Mouse (Mus musculus): Measurements from ENCODE around the gene Ndufa3.
"Not testable (repeated sequence)": the region's sequence is repeated elsewhere in the genome, so short reads cannot be mapped to it uniquely, and the experiment has no call there.

Ndufa3 gene

DNA sequence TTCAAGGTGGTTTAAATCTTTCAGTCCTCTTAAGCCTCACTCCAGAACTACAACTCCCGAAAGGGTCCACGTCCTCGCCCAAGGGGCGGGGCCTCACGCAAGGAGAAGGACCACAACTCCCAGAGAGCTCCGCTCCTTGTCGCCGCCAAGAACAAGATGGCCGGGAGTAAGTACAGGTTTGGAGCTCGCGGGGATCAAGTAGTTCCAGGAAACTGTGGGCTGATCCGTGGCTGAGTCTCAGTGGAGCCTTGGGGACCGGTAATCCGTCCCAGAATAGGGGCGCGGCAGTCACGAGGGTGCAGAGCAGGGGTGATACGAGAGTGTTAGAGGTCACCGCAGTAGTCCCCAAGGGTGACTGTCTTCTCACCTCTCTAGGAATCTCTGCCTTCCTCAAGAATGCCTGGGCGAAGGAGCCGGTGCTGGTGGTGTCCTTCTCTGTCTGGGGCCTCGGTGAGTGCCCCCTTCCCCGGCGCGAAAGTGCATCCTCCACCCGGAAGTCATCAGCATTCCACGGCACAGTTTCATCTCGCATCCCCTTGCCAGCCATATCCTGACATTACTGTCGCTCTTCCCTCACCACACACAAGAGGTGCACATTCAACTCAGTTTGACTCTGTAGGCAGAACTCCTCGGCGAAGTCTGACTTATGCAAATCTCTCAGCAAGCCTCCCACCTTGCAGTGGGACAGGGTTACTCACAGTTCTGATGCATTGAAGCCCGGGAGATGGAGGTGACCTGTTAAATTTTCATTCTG is at the start of gene Ndufa3:
TSS of gene Ndufa3 (plus strand) at position 132 of the 754 bp plus-strand sequence.
- DNase-seq (ENCODE audit: low read depth, low spot score): peak; percentile 87

DNA sequence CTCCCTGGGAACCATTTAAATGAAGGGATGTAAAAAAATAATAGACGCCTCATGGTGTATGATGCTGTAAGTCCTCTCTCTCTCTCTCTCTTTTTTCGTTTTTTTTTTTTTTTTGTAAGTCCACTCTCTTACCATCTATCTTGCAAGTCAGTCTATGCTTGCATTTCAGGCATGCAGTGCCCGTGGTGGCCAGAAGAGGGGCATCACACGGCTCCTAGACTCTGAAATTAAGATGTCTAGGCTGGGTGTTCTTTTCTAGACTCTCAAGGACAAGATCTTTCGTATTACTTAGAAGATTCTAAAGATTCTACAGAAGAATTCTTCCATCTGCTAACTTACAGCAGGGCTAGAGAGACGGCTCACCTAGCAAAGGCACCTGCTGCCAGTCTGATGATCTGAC is 47.4 kb upstream of the Ndufa3 start:
- DNase-seq (ENCODE audit: low read depth, low spot score): no peak

DNA sequence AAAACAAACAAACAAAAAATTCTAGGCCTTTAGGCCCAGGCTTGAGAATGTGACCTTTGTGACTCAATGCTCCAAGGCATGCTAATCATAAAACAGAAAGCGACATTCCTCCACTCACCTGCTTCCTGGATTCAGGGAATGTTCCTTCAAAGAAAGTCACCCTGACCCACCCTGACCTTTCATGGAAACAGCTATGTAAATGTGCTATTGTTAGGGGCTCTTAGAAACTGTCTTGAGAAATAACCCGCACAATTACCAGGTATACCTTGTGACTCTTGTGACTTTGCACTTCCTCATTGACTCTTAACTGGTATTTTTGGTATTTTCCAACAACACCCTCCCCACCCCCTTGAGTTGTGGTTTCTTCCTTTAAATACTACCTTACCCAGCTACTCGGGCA is 46.6 kb upstream of the Ndufa3 start:
- not testable (repeated sequence) for DNase-seq (ENCODE audit: low read depth, low spot score)

DNA sequence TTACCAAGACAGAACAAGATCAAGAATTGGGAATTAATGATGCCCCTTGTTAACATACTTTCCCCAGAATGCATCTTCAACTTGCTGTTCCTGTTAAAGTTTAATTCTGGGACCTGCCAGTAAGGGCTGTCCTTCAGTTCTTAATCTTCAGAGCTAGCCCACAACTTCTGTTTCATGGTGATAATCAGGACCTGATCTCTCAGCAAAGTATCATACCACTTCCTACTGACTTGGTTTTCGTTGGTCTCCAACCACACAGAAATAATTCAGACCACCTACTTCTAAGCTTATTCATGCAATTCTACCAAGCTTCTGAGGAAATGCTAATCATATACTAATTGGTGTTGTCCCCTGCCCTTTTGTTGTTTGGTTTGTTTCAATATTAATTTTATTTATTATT is 45.3 kb upstream of the Ndufa3 start:
- no peak for DNase-seq (ENCODE audit: low read depth, low spot score)

DNA sequence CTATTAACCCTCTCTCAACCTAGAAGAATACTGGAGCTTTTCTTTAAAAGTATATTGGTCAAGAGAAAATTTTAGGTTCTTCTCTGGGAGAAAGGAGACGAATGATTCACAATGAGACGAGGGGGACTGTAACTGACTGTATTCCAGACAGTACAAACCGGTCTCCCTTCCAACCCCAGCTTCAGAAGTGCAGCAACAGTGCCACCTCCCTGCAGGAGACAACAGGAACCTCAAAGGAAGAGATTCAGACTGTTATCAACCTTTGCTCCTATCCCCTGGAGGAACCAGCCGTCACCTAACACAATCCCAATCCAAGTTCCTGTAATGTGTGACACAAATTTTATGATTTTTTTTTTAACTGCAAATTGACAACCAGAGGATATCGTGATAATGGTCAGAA is 43.0 kb upstream of the Ndufa3 start:
- DNase-seq (ENCODE audit: low read depth, low spot score): no peak

DNA sequence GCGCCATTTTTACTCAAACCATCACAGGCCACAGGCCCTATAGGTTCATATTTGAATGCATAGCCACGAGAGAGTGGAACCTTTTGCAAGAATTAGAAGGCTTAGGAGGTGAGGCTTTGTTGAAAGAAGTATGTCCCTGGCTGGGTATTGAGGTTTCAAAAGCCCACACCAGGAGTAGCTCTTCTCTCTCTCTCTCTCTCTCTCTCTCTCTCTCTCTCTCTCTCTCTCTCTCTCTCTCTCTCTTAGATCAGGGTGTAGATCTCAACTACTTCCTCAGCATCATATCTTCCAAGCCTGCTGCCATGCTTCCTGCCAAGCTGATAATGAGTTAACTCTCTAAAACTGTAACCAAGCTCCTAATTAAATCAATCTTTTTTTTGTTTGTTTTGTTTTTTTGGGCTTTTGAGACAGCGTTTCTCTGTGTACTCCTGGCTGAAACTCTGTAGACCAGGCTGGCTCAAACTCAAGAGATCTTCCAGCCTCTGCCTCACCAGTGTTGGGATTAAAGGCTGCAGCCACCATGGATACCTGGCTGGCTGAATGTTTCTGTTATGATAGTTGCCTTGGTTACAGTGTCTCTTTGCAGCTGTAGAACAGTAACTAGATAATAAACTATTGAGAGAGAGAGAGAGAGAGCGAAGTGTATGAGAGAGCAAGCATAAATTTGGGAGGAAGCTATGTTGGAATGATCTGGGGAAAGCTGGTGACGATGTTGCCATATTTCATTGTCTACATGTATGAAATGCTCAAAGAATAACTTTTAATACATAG is 40.6 kb upstream of the Ndufa3 start:
- no peak for DNase-seq (ENCODE audit: low read depth, low spot score)

DNA sequence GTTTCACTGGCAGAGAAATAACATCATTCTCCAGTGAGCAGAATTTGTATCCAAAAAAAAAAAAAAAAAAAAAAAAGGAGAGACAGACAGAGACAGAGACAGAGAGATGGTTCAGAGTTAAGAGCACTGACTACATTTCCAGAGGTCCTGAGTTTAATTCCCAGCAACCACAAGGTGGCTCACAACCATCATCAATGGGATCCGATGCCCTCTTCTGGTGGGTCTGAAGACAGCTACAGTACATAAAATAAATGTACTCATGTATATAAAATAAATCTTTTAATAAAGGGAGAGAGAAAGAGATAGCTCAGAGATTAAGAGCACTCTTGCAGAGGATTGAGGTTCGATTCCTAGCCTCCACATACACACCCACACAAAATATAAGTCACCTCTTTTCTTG is 39.0 kb upstream of the Ndufa3 start:
- no peak for DNase-seq (ENCODE audit: low read depth, low spot score)

DNA sequence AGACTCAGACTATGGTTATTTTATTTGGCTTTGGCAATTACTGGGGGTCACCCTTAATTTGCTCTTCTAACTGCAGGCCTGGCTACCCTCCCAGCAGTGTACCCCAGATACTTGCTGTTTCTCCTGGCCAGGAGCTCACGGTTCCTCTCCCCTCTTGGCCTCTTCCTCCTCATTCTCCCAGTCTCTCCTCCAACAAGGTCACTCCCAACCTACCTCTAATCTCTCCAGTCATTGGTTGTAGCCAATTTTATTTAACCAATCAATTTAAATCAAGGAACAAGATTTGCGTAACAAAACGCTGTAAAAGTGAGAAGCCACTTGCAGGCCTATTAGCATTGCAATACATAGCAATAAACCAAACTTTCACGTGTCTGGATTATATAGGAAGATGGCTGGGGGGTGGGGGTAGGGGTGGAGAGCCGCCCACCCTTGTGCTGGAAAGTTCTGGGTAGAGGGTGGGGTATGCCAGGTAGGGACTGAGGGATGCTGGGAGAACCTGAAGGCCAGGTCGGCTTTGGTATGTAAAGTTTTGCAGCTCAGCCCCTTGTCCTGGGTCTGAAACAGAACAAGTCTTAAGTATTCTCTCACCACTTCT is 38.1 kb upstream of the Ndufa3 start:
- DNase-seq (ENCODE audit: low read depth, low spot score): no peak

DNA sequence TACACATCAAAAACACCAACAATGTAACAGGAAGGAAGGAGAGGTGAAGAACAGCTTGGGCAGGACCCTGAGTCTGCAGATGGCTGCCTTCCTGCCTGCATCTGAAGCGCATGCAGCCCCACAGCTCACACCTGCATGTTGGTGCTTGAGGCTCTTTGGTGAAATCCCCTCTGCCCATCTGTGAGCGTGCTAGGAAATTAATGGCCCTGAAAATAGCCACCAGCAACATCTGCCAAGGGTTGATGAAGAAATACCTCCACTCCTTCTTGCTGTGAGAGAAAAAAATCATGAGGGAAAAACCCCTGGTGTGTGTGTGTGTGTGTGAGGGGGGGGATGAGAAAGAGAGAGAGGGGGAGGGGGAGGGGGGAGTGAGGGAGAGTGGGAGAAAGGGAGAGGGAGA is 37.1 kb upstream of the Ndufa3 start:
- DNase-seq (ENCODE audit: low read depth, low spot score): no peak

DNA sequence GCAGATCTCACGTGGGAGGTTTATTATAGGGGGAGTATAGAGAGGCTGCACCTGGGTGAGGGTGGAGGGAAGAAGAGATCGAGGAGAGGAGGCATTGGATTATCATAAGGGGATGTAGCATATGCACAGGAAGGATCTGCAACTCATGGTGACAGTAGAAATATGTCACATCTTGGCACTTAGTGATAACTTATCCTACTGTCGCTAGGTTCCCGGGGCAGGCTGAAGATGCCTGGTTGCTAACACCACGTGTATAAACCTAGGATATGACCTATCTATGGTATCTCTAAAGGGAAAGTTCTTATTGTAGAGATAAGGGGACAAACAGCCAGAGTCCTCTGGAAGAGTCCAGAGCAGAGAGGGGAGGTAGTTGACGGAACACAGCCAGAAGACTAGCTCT is 31.4 kb upstream of the Ndufa3 start:
- no peak for DNase-seq (ENCODE audit: low read depth, low spot score)

DNA sequence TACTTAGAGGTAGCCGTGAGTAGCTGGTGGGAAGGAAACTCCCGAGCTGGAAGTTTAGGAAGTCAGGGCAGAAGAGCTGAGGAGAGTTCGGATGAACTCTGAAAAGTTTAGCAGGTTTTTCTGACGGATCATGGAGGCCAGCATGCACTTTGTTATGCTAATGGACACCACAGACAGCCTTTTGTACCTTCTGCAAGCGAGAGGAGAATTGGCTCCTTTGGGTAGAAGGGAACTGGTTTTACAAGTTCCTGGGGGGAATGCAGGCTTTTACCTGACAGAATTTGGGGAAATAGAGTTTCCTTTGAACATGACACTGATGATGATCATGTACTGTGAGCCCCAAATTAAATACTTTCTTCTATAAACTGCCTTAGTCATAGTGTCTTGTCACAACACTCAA is 30.9 kb upstream of the Ndufa3 start:
- no peak for DNase-seq (ENCODE audit: low read depth, low spot score)

DNA sequence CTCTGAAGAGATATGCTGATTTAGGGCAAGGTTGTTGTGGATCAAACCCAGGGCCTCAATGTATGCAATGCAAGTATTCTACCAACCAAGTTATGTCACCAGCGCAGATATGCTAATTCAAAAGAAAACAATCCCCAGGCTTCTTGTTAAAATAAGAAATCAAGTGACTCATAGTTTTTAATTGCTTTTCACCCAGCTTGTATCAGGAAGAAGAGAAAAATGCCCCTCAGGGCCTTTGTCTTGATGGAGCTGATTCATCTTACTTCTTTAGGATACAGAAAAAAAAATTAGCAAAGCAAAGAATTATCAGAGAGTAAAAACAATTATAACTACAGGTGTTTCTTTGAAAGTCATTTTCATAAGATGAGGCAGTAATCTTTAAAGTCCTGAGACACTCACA is 29.9 kb upstream of the Ndufa3 start:
- no peak for DNase-seq (ENCODE audit: low read depth, low spot score)

DNA sequence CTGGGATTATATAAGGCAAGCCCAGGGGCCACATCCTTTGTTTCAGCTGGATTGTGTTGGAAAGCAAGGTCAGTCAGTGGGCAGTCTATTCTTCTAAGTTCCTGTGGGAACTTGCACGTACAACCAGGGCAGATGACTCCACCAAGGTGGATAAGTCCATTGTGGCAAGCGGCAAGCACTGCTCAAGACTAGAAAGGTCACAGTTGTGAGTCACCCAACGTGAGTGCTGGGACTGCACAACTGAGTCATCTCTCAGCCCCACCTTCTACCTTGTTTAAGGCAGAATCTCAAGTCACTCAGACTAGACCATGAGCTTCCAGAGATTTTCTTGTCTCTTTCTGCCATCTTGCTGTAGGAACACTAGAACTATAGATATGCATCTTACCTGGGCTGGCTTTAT is 26.6 kb upstream of the Ndufa3 start:
- DNase-seq (ENCODE audit: low read depth, low spot score): no peak

DNA sequence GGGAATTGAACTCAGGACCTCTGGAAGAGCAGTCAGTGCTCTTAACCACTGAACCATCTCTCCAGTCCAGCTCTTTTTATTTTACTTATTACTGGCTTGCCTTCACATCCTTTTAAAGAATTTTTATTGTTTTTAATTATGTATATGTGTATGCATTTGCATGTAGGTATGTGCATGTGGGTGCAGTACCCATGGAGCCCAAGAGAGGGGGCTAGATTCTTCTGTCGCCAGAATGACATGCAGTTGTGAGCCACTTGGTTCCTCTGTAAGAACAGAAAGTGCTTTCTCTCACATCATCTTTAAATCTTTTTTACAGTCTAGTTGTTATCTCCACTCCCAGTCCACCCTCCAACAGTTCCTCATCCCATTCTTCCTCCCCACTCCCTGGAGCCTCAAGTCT is 25.6 kb upstream of the Ndufa3 start:
- no peak for DNase-seq (ENCODE audit: low read depth, low spot score)

DNA sequence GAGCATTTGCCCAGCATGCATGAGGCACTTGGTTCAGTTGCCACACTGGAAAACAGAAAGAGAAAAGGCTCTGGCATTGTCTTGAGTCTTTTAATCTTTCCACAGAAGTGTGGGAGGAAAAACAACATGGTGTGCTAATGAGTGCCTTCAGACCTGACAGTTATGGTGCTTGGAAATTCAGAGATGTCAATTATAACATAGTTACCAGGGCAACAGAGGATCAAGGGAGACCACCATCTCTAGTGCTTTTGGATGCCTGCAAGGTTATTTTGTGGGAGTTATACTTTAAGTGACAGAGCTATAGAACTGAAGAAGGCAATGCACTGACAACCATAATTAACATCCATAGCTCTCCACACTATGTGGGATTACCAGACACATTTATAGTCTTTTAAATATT is 23.3 kb upstream of the Ndufa3 start:
- no peak for DNase-seq (ENCODE audit: low read depth, low spot score)

DNA sequence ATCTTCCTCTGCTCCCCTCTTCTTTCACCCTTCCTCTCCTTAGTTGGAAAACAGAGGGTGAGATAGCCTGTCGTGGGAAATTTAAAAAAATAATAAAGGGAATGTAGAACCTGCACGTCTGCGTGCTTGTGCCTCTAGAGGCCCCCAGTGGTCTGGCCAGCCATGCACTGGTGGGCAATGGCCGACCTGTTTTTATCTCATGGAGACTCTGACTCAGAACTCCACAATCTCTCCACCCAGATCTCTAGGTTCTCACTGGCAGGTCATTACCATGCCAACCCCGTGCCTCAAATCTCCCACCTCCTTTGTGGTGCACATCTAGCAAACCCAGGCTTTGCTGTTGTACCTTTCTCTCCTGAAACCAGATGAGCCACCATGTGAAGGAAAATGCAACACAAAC is 22.5 kb upstream of the Ndufa3 start:
- no peak for DNase-seq (ENCODE audit: low read depth, low spot score)

DNA sequence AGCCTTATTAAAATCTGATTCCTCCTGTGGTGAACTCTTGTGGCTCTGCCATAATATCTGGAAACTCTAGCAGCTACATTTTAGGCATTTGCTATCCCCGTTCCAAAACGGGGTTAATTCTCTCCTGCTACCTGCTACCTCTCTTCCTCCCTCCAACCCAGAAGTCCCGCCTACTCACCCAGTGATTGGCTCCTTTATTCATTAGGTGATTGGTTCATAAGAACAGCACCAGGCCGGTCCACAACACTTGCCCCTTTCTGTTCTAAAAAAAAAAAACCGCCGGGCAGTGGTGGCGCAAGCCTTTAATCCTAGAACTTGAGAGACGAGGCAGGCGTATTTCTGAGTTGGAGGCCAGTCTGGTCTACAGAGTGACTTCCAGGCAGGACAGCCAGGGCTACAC is 22.0 kb upstream of the Ndufa3 start:
- no peak for DNase-seq (ENCODE audit: low read depth, low spot score)

DNA sequence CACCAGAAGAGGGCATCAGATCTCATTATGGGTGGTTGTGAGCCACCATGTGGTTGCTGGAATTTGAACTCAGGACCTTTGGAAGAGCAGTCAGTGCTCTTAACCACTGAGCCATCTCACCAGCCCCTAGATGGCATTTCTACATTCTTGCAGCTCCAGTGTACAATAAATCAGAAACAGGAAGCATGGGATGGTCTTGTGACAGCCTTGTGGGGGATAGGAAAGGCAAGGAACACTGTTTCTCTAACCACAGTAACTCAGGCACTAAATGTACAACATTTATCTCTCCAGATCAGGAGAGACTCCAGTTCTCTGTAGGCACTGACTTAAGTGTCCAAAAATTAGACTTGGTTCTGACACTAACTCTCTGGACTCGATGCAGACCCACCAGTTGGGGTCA is 19.4 kb upstream of the Ndufa3 start:
- DNase-seq (ENCODE audit: low read depth, low spot score): not testable (repeated sequence)

DNA sequence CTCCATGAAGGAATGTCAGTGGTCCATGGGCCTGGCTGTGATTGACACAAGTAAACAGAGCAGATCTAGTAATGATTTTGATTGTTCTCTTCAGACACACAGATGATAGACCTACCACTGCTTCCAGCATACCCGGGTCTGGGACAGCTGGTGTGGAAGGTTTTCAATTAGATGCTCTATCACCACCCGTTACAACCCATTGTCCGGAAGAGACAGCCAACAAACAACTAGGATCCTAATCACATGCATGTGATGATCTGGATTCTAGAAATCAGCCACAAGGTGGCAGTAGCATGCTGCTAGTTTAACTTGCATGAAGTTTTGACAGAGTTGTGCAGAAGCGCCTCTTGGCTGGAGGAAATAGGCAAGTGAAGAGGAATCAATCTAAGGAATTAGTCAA is 16.1 kb upstream of the Ndufa3 start:
- peak; percentile 44 for DNase-seq (ENCODE audit: low read depth, low spot score)

DNA sequence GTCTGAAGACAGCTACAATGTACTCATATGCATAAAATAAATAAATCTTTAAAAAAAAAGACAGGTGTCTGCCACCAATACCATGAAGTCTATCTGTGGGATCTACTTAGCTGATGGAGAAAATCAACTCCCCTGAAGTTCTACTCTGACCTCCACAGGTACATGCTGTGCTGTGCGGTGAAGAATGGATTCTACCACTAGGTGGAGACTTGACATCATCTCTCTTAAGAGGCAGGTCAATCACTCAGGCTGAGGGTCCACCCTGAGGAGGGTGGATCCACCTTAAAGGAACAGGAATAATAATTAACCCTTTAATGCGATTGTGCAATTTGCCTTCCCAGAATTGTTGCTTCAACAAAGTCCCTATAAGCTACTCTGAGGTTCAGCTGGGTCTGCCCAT is 10.4 kb upstream of the Ndufa3 start:
- no peak for DNase-seq (ENCODE audit: low read depth, low spot score)

DNA sequence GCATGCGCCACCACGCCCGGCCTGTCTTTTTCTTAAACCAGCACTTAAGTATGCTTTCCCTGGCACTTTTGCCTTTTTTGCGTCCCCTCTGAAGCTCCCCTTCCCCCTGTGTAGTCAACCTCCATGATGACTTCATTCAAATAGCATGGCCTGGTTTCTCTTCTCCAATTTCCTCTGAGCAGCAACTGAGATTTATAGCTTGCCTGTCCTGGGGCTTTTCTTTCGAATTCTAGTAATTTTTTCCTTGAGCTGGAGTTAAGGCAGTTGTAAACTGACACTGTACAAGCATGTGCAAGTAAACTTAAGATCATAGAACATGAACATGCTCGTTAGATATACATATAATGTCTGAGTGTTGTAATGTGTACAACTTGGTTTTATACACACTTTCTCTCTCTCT is 9.8 kb upstream of the Ndufa3 start:
- no peak for DNase-seq (ENCODE audit: low read depth, low spot score)

DNA sequence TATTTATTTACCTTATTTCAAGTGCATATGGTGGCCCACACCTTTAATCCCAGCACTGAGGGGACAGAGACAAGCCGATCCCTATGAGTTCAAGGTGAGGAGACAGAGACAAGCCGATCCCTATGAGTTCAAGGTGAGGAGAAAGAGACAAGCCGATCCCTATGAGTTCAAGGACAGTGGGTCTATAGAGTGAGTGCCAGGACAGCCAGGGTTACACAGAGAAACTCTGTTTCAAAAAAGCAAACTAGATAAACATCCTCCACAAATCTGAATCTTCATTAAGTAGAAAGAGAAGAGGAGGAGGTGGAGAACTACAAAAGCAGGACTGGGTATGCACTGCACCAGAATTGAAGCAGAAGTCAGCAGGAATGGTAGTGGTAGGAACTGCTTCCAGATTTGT is 8.5 kb upstream of the Ndufa3 start:
- no peak for DNase-seq (ENCODE audit: low read depth, low spot score)

DNA sequence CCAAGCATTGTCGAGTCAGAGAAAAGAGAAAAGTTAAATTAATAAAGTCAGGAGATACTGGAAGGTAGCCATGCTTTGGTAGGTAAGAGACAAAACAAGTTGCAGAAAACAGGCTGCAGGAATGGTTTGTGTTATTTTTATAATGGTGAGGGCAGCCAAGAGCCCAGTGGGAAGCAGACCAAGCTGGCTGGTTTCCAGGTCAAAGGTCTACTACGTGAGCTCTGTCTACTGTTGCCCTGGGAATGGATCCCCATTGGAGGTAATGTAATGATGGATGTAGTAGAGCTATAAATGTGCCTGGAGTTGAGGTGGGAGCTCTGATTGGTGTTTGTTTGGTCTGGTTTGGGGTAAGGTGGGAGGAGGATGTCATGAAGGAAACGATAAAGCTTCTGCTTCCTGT is 8.1 kb upstream of the Ndufa3 start:
- peak; percentile 68 for DNase-seq (ENCODE audit: low read depth, low spot score)
